Mouse (Mus musculus) neural tube, embryonic 15.5 days (tissue): ENCODE data around the gene Npc1l1. TPM values are rescaled to one million over a fixed set of nuclear protein-coding genes. Genes with fewer than 3 reads are reported as not detected.
A peak's percentile ranks its signal among the peaks of the same experiment; 100 is the strongest.

ENCODE experiments used
- ATAC-seq: fragments of 200-750 bp; cut with Nextera tagmentation; 2 replicates; pipeline ENCODE4 v1.8.0; 2017; ENCODE audit warnings: mild to moderate bottlenecking, moderate TSS enrichment, moderate library complexity; ENCODE audit not compliant: low FRiP score
- H3K27ac ChIP-seq: fragments of 300-500 bp; sonication (generic); replicated peaks from 2 replicates; pipeline ENCODE4 v1.5.1; 2015; ENCODE audit warnings: mild to moderate bottlenecking, inconsistent platforms
- H3K27me3 ChIP-seq: fragments of 300-500 bp; sonication (generic); replicated peaks from 2 replicates; pipeline ENCODE4 v1.6.1; 2015; ENCODE audit warnings: inconsistent platforms
- H3K36me3 ChIP-seq: fragments of 300-500 bp; sonication (generic); 2 replicates; pipeline ENCODE4 v1.6.1; 2015; ENCODE audit warnings: inconsistent platforms
- H3K4me1 ChIP-seq: fragments of 300-500 bp; sonication (generic); 2 replicates; pipeline ENCODE4 v1.6.1; 2015; ENCODE audit warnings: inconsistent platforms
- H3K4me2 ChIP-seq: fragments of 300-500 bp; sonication (generic); 2 replicates; pipeline ENCODE4 v1.6.1; 2015; ENCODE audit warnings: inconsistent platforms, mild to moderate bottlenecking, moderate library complexity
- H3K4me3 ChIP-seq: fragments of 300-500 bp; sonication (generic); replicated peaks from 2 replicates; pipeline ENCODE4 v1.5.1; 2015; ENCODE audit warnings: mild to moderate bottlenecking, inconsistent platforms
- H3K9ac ChIP-seq: fragments of 300-500 bp; sonication (generic); replicated peaks from 2 replicates; pipeline ENCODE4 v1.6.1; 2015; ENCODE audit warnings: mild to moderate bottlenecking, inconsistent platforms
- H3K9me3 ChIP-seq: fragments of 300-500 bp; sonication (generic); replicated peaks from 2 replicates; pipeline ENCODE4 v1.6.1; 2016; ENCODE audit warnings: inconsistent platforms
- WGBS: fragments of 180-500 bp; shearing (Covaris S2); methylation state at CpG from one replicate; pipeline ENCODE4 v1.1.7; 2015; ENCODE audit warnings: mixed read lengths; 5-methylcytosine and 5-hydroxymethylcytosine counted together
- polyA plus RNA-seq: library from polyadenylated mRNA; unstranded; fragments of >200 nt; fragmentation: Nextera tagmentation; extraction: Ambion mirVana; gene quantifications from 2 replicates; pipeline ENCODE4 v1.2.1, GENCODE M21; 2015

Gene Npc1l1
- polyA plus RNA-seq, 1 experiment from 2014 or later, result 0.09 TPM

- peak within 1 kb of the TSS; percentile 99 for H3K27ac ChIP-seq
- WGBS, result under 1% methylated on average over 39 of the region's 39 CpGs
- peak; percentile 96 for ATAC-seq
These were observed 29.8 kb downstream of the Npc1l1 start, which contains the start of gene Nudcd3 for GRCm38 (mm10) chr11:6200087-6200569. Gene Nudcd3 (minus strand): TSS chr11:6200415.

GRCm38 (mm10) chr11:6199410-6200086 lies 30.4 kb downstream of the Npc1l1 start, which contains the start of gene A730071L15Rik:
Gene A730071L15Rik (plus strand): TSS chr11:6200029.
- H3K9ac ChIP-seq, result peak within 1 kb of the TSS; percentile 95
- ATAC-seq, result peak; percentile 65
- H3K9me3 ChIP-seq, result no peaks in the 10 kb centered on the region
- H3K4me2 ChIP-seq, result peak within 1 kb of the TSS; percentile 80
- 2% methylated on average over 35 of the region's 35 CpGs for WGBS
- H3K27me3 ChIP-seq, result no peaks in the 10 kb centered on the region
- H3K4me1 ChIP-seq, result peaks cover 31% of the 10 kb centered on the region
- H3K4me3 ChIP-seq, result peak within 1 kb of the TSS; percentile 96
- H3K36me3 ChIP-seq, result no peaks in the 10 kb centered on the region
- peak within 1 kb of the TSS; percentile 99 for H3K27ac ChIP-seq

More at GRCm38 (mm10) chr11:6200087-6200569, 29.8 kb downstream of the Npc1l1 start, which contains the start of gene Nudcd3:
- Histone ChIP-seq H3K36me3 (no peaks in the 10 kb centered on the region), H3K4me1 (peaks cover 31% of the 10 kb centered on the region), H3K4me3 (peak within 1 kb of the TSS; percentile 96), H3K9ac (peak within 1 kb of the TSS; percentile 95), H3K9me3 (no peaks in the 10 kb centered on the region), H3K4me2 (peak within 1 kb of the TSS; percentile 80), H3K27me3 (no peaks in the 10 kb centered on the region)

GRCm38 (mm10) chr11:6198449-6198848 lies 31.5 kb downstream of the Npc1l1 start:
- H3K36me3 ChIP-seq, result no peaks in the 10 kb centered on the region
- WGBS, result 92% methylated on average over 4 of the region's 4 CpGs
- H3K9me3 ChIP-seq, result no peaks in the 10 kb centered on the region
- H3K4me3 ChIP-seq, result peak overlapping the region; percentile 96; the same call in 1 of the 2 replicates
- H3K27me3 ChIP-seq, result no peaks in the 10 kb centered on the region
- peaks cover 31% of the 10 kb centered on the region for H3K4me1 ChIP-seq
- no peak overlapping the region for H3K9ac ChIP-seq
- no peak overlapping the region for H3K27ac ChIP-seq
- peak overlapping the region; percentile 80 for H3K4me2 ChIP-seq
- no peak for ATAC-seq

- no peak for ATAC-seq
- no peak overlapping the region for H3K27ac ChIP-seq
These were observed 33.2 kb downstream of the Npc1l1 start for GRCm38 (mm10) chr11:6196780-6197179.

GRCm38 (mm10) chr11:6187878-6188277 lies 42.1 kb downstream of the Npc1l1 start:
- 3% methylated on average over 2 of the region's 2 CpGs for WGBS
- H3K9me3 ChIP-seq, result no peaks in the 10 kb centered on the region
- no peak overlapping the region for H3K9ac ChIP-seq
- H3K4me3 ChIP-seq, result no peak overlapping the region
- peaks cover 30% of the 10 kb centered on the region for H3K4me1 ChIP-seq
- no peaks in the 10 kb centered on the region for H3K27me3 ChIP-seq
- peaks cover 17% of the 10 kb centered on the region for H3K36me3 ChIP-seq
- ATAC-seq, result peak; percentile 77
- H3K4me2 ChIP-seq, result no peak overlapping the region
- H3K27ac ChIP-seq, result no peak overlapping the region

More at GRCm38 (mm10) chr11:6196780-6197179, 33.2 kb downstream of the Npc1l1 start:
- H3K4me1 ChIP-seq, result peaks cover 31% of the 10 kb centered on the region
- H3K36me3 ChIP-seq, result peaks cover 14% of the 10 kb centered on the region
- no peak overlapping the region for H3K4me3 ChIP-seq
- no peaks in the 10 kb centered on the region for H3K27me3 ChIP-seq
- H3K4me2 ChIP-seq, result no peak overlapping the region
- H3K9ac ChIP-seq, result no peak overlapping the region
- 94% methylated on average over 8 of the region's 8 CpGs for WGBS
- H3K9me3 ChIP-seq, result no peaks in the 10 kb centered on the region

- peak; percentile 51; the same call in 1 of the 2 replicates for ATAC-seq
- H3K4me2 ChIP-seq, result no peak overlapping the region
- H3K9me3 ChIP-seq, result no peaks in the 10 kb centered on the region
- WGBS, result 84% methylated on average over 3 of the region's 3 CpGs
- H3K36me3 ChIP-seq, result peaks cover 12% of the 10 kb centered on the region
- no peak overlapping the region for H3K9ac ChIP-seq
- peaks cover 33% of the 10 kb centered on the region for H3K4me1 ChIP-seq
- H3K27me3 ChIP-seq, result no peaks in the 10 kb centered on the region
- no peak overlapping the region for H3K4me3 ChIP-seq
- no peak overlapping the region for H3K27ac ChIP-seq
These were observed 42.5 kb downstream of the Npc1l1 start for GRCm38 (mm10) chr11:6187399-6187798.

- Histone ChIP-seq H3K4me3 (no peak overlapping the region), H3K27me3 (no peaks in the 10 kb centered on the region), H3K27ac (0 out of 2 replicates have a peak overlapping the region, but pooled peaks have one; percentile 41), H3K9me3 (no peaks in the 10 kb centered on the region), H3K36me3 (no peaks in the 10 kb centered on the region; the same call in 1 of the 2 replicates), H3K9ac (no peak overlapping the region), H3K4me2 (no peak overlapping the region), H3K4me1 (peaks cover 38% of the 10 kb centered on the region)
- 34% methylated on average over 11 of the region's 11 CpGs for WGBS
- ATAC-seq, result no peak
These were observed 45.6 kb downstream of the Npc1l1 start for GRCm38 (mm10) chr11:6184202-6184935.

GRCm38 (mm10) chr11:6183246-6183645 lies 46.7 kb downstream of the Npc1l1 start:
- no peak for ATAC-seq
- Histone ChIP-seq H3K9ac (no peak overlapping the region), H3K9me3 (no peaks in the 10 kb centered on the region), H3K4me3 (no peak overlapping the region), H3K27ac (no peak overlapping the region), H3K4me1 (peaks cover 48% of the 10 kb centered on the region), H3K36me3 (no peaks in the 10 kb centered on the region), H3K4me2 (no peak overlapping the region), H3K27me3 (no peaks in the 10 kb centered on the region)
- 50% methylated on average over 2 of the region's 2 CpGs for WGBS

- H3K9me3 ChIP-seq, result no peaks in the 10 kb centered on the region
- no peak overlapping the region for H3K27ac ChIP-seq
- H3K27me3 ChIP-seq, result no peaks in the 10 kb centered on the region
- H3K4me3 ChIP-seq, result no peak overlapping the region
- no peak overlapping the region for H3K4me2 ChIP-seq
- no peak for ATAC-seq
- H3K36me3 ChIP-seq, result no peaks in the 10 kb centered on the region
- H3K9ac ChIP-seq, result no peak overlapping the region
- peaks cover 40% of the 10 kb centered on the region for H3K4me1 ChIP-seq
- WGBS, result 33% methylated on average over 6 of the region's 6 CpGs
These were observed 49.0 kb downstream of the Npc1l1 start for GRCm38 (mm10) chr11:6180811-6181399.

GRCm38 (mm10) chr11:6179194-6179593 lies 50.7 kb downstream of the Npc1l1 start:
- no peaks in the 10 kb centered on the region for H3K27me3 ChIP-seq
- H3K36me3 ChIP-seq, result no peaks in the 10 kb centered on the region
- WGBS, result 13% methylated on average over 8 of the region's 8 CpGs
- H3K9ac ChIP-seq, result no peak overlapping the region
- H3K4me3 ChIP-seq, result no peak overlapping the region
- H3K4me1 ChIP-seq, result peaks cover 37% of the 10 kb centered on the region
- no peaks in the 10 kb centered on the region for H3K9me3 ChIP-seq
- H3K4me2 ChIP-seq, result no peak overlapping the region
- no peak for ATAC-seq
- no peak overlapping the region for H3K27ac ChIP-seq

- WGBS, result 7% methylated on average over 2 of the region's 2 CpGs
- Histone ChIP-seq H3K36me3 (no peaks in the 10 kb centered on the region), H3K4me1 (peaks cover 33% of the 10 kb centered on the region), H3K4me2 (no peak overlapping the region), H3K27me3 (no peaks in the 10 kb centered on the region), H3K9me3 (no peaks in the 10 kb centered on the region), H3K9ac (no peak overlapping the region), H3K4me3 (no peak overlapping the region), H3K27ac (no peak overlapping the region)
- 0 out of 2 replicates have a peak, but pooled peaks have one; percentile 25 for ATAC-seq
These were observed 51.2 kb downstream of the Npc1l1 start for GRCm38 (mm10) chr11:6178673-6179166.
